Mouse (Mus musculus) intestine, postnatal 0 days (tissue): Measurements from ENCODE around the gene Slc2a10. TPM values are rescaled to one million over a fixed set of nuclear protein-coding genes. Genes with fewer than 3 reads are reported as not detected.

Source experiments
- ATAC-seq: fragments of 200-750 bp; cut with Nextera tagmentation; 2 replicates; pipeline ENCODE4 v1.8.0; 2017; ENCODE audit warnings: mild to moderate bottlenecking, moderate TSS enrichment, moderate library complexity
- H3K27ac ChIP-seq: fragments of 300-500 bp; sonication (generic); 2 replicates; pipeline ENCODE4 v1.5.1; 2014; ENCODE audit warnings: mild to moderate bottlenecking, low read depth, low read length, moderate library complexity
- H3K27me3 ChIP-seq: fragments of 300-500 bp; sonication (generic); replicated peaks from 2 replicates; pipeline ENCODE4 v1.6.1; 2014; ENCODE audit warnings: low read length, mixed read lengths; ENCODE audit not compliant: control insufficient read depth, insufficient read depth
- H3K36me3 ChIP-seq: fragments of 300-500 bp; sonication (generic); 2 replicates; pipeline ENCODE4 v1.6.1; 2014; ENCODE audit warnings: mild to moderate bottlenecking, moderate library complexity; ENCODE audit not compliant: control insufficient read depth, insufficient read depth
- H3K4me1 ChIP-seq: fragments of 300-500 bp; sonication (generic); replicated peaks from 2 replicates; pipeline ENCODE4 v1.6.1; 2014; ENCODE audit warnings: antibody characterized with exemption, low read length, mixed read lengths; ENCODE audit not compliant: control insufficient read depth, insufficient read depth
- H3K4me2 ChIP-seq: fragments of 300-500 bp; sonication (generic); replicated peaks from 2 replicates; pipeline ENCODE4 v1.6.1; 2014; ENCODE audit warnings: low read depth, mild to moderate bottlenecking, moderate library complexity
- H3K4me3 ChIP-seq: fragments of 300-500 bp; sonication (generic); 2 replicates; pipeline ENCODE4 v1.5.1; 2014; ENCODE audit warnings: low read depth, low read length
- H3K9ac ChIP-seq: fragments of 300-500 bp; sonication (generic); 2 replicates; pipeline ENCODE4 v1.6.1; 2014; ENCODE audit warnings: mild to moderate bottlenecking, low read depth, low read length
- H3K9me3 ChIP-seq: fragments of 300-500 bp; sonication (generic); 2 replicates; pipeline ENCODE4 v1.6.1; 2016; ENCODE audit warnings: mixed run types; ENCODE audit not compliant: control insufficient read depth
- CTCF ChIP-seq: sonication (generic); IDR thresholded peaks from 2 replicates; pipeline ENCODE4 v1.5.1; 2016; ENCODE audit warnings: low read depth, mild to moderate bottlenecking, control low read depth, antibody characterized with exemption, moderate library complexity
- WGBS: fragments of 180-500 bp; shearing (Covaris S2); extraction: QIAGEN DNeasy Blood & Tissue Kit; methylation state at CpG from one replicate; pipeline ENCODE4 v1.1.7; 2014; 5-methylcytosine and 5-hydroxymethylcytosine counted together
- polyA plus RNA-seq: library from polyadenylated mRNA; unstranded; fragments of >200 nt; fragmentation: Nextera tagmentation; extraction: Ambion mirVana; gene quantifications from 2 replicates; pipeline ENCODE4 v1.2.1, GENCODE M21; 2015

Gene Slc2a10
- polyA plus RNA-seq, 1 experiment from 2014 or later: 1.6 TPM

- Histone ChIP-seq H3K9me3 (no peaks in the 10 kb centered on the region), H3K27ac (no peak overlapping the region), H3K4me1 (no peaks in the 10 kb centered on the region), H3K4me3 (no peak overlapping the region), H3K4me2 (no peak overlapping the region), H3K27me3 (no peaks in the 10 kb centered on the region), H3K36me3 (no peaks in the 10 kb centered on the region), H3K9ac (no peak overlapping the region)
- no peak for TF ChIP-seq CTCF
- WGBS: 74% methylated on average over 9 of the region's 9 CpGs
- ATAC-seq: no peak
Measured at GRCm38 (mm10) chr2:165554066-165554465, 50.5 kb downstream of the Slc2a10 start.

- Histone ChIP-seq H3K4me3 (no peak overlapping the region), H3K9ac (no peak overlapping the region), H3K27me3 (no peaks in the 10 kb centered on the region), H3K27ac (no peak overlapping the region), H3K4me1 (no peaks in the 10 kb centered on the region), H3K9me3 (no peaks in the 10 kb centered on the region), H3K36me3 (no peaks in the 10 kb centered on the region), H3K4me2 (no peak overlapping the region)
- no peak for TF ChIP-seq CTCF
- ATAC-seq: no peak
- 82% methylated on average over 7 of the region's 7 CpGs for WGBS
Measured at GRCm38 (mm10) chr2:165557278-165557677, 53.7 kb downstream of the Slc2a10 start.

- H3K27me3 ChIP-seq: peaks cover 11% of the 10 kb centered on the region
- no peaks in the 10 kb centered on the region for H3K4me1 ChIP-seq
- no peak overlapping the region for H3K9ac ChIP-seq
- no peaks in the 10 kb centered on the region for H3K9me3 ChIP-seq
- H3K36me3 ChIP-seq: no peaks in the 10 kb centered on the region
- H3K4me3 ChIP-seq: no peak overlapping the region
- no peak for TF ChIP-seq CTCF
- 20% methylated on average over 11 of the region's 11 CpGs for WGBS
- H3K4me2 ChIP-seq: no peak overlapping the region
- no peak overlapping the region for H3K27ac ChIP-seq
- ATAC-seq: no peak
Measured at GRCm38 (mm10) chr2:165558916-165559315, 55.3 kb downstream of the Slc2a10 start.

GRCm38 (mm10) chr2:165559506-165560235 lies 56.1 kb downstream of the Slc2a10 start:
- peaks cover 14% of the 10 kb centered on the region for H3K27me3 ChIP-seq
- ATAC-seq: no peak
- H3K4me2 ChIP-seq: no peak overlapping the region
- no peak overlapping the region for H3K9ac ChIP-seq
- no peak overlapping the region for H3K27ac ChIP-seq
- no peaks in the 10 kb centered on the region for H3K9me3 ChIP-seq
- no peak overlapping the region for H3K4me3 ChIP-seq
- 28% methylated on average over 11 of the region's 11 CpGs for WGBS
- TF ChIP-seq CTCF: no peak
- no peaks in the 10 kb centered on the region for H3K36me3 ChIP-seq
- peaks cover 3% of the 10 kb centered on the region; the same call in 1 of the 2 replicates for H3K4me1 ChIP-seq

GRCm38 (mm10) chr2:165561861-165562260 lies 58.3 kb downstream of the Slc2a10 start:
- H3K4me2 ChIP-seq: no peak overlapping the region
- ATAC-seq: no peak

GRCm38 (mm10) chr2:165563298-165564058 lies 59.9 kb downstream of the Slc2a10 start:
- WGBS: 2% methylated on average over 52 of the region's 52 CpGs
- Histone ChIP-seq H3K4me3 (peak overlapping the region; percentile 33), H3K36me3 (no peaks in the 10 kb centered on the region), H3K9me3 (no peaks in the 10 kb centered on the region), H3K4me1 (peaks cover 3% of the 10 kb centered on the region; the same call in 1 of the 2 replicates), H3K27ac (no peak overlapping the region), H3K27me3 (peaks cover 14% of the 10 kb centered on the region), H3K4me2 (peak overlapping the region; percentile 75), H3K9ac (no peak overlapping the region)
- ATAC-seq: peak; percentile 93
- no peak for TF ChIP-seq CTCF

More at GRCm38 (mm10) chr2:165561861-165562260, 58.3 kb downstream of the Slc2a10 start:
- no peaks in the 10 kb centered on the region for H3K36me3 ChIP-seq
- H3K27me3 ChIP-seq: peaks cover 14% of the 10 kb centered on the region
- no peak overlapping the region for H3K4me3 ChIP-seq
- TF ChIP-seq CTCF: no peak
- WGBS: 73% methylated on average over 6 of the region's 6 CpGs
- H3K27ac ChIP-seq: no peak overlapping the region
- peaks cover 3% of the 10 kb centered on the region; the same call in 1 of the 2 replicates for H3K4me1 ChIP-seq
- H3K9me3 ChIP-seq: no peaks in the 10 kb centered on the region
- H3K9ac ChIP-seq: no peak overlapping the region
